ENCODE assay signal across 9 mouse cellular contexts in genomic region chr9:120575748-120576661, GRCm38 (mm10). TPM values are rescaled to one million over a fixed set of nuclear protein-coding genes. Genes with fewer than 3 reads are reported as not detected.
DNase-seq lines count a peak whose midpoint lies in the region; ATAC-seq and TF ChIP-seq lines count a peak whose summit lies in the region.
"Had no signal": no experiment of that assay in that cellular context is flagged by ENCODE, and none has a peak within 500 bp of the region (broad histone marks: within the 10 kb centered on the region; RNA-seq: fewer than 3 reads in every experiment).

No protein-coding gene starts in this region.

- DNase-seq in kidney, postnatal 14 days = no peak
- DNase-seq in brain, embryonic 14.5 days (ENCODE audit: low read depth) = no peak
- DNase-seq in induced T-regulatory cell, adult 2 months (ENCODE audit: low read depth) = peak; percentile 80
- no peak for DNase-seq in gastrocnemius, adult 2 months
- no peak for DNase-seq in gastrocnemius, postnatal 10 days
- no peak for DNase-seq in ovary, postnatal 10 days (ENCODE audit: low spot score)

- peak overlapping the region; percentile 90 for H3K4me2 ChIP-seq in kidney, embryonic 15.5 days
- H3K4me2 ChIP-seq in midbrain, embryonic 15.5 days = peak overlapping the region; percentile 93; the same call in 1 of the 2 replicates

- H3K27me3 ChIP-seq in kidney, embryonic 15.5 days = no peaks in the 10 kb centered on the region
- no peaks in the 10 kb centered on the region for H3K27me3 ChIP-seq in midbrain, embryonic 15.5 days (replicated peaks)
- H3K27me3 ChIP-seq: embryonic facial prominence, embryonic 13.5 days had no signal

- 63% methylated on average over 6 of the region's 6 CpGs for WGBS in kidney, embryonic 15.5 days
- whole genome bisulfite sequencing in midbrain, embryonic 15.5 days = 65% methylated on average over 6 of the region's 6 CpGs

- 0 out of 2 replicates have a peak overlapping the region, but pooled peaks have one; percentile 17 for H3K9ac ChIP-seq in kidney, embryonic 15.5 days
- H3K9ac ChIP-seq in midbrain, embryonic 15.5 days = no peak overlapping the region

- TF ChIP-seq CTCF in brain, embryonic 14.5 days (IDR thresholded peaks at IDR 0.05; ENCODE audit: borderline replicate concordance, extremely low read depth, insufficient read depth, insufficient read length) = peak; percentile 24; the same call in 1 of the 2 replicates
- no peak for TF ChIP-seq CTCF in gastrocnemius, adult 2 months (IDR thresholded peaks at IDR 0.05)

- H3K27ac ChIP-seq in kidney, embryonic 15.5 days = peak overlapping the region; percentile 71
- H3K27ac ChIP-seq in midbrain, embryonic 15.5 days = peak overlapping the region; percentile 52; the same call in 1 of the 2 replicates
- H3K27ac ChIP-seq in gastrocnemius, adult 2 months = no peak overlapping the region
- H3K27ac ChIP-seq: embryonic facial prominence, embryonic 13.5 days had no signal

- intact Hi-C loops in gastrocnemius, adult 2 months (cut with DNase I) = no loop called here

- H3K4me3 ChIP-seq in kidney, embryonic 15.5 days (replicated peaks) = peak overlapping the region; percentile 82; the same call in 1 of the 2 replicates
- H3K4me3 ChIP-seq in midbrain, embryonic 15.5 days = no peak overlapping the region
- H3K4me3 ChIP-seq in gastrocnemius, adult 2 months = no peak overlapping the region

- ATAC-seq in kidney, embryonic 15.5 days (replicated peaks; ENCODE audit: low FRiP score) = no peak
- no peak for ATAC-seq in midbrain, embryonic 15.5 days (replicated peaks)

- H3K36me3 ChIP-seq in kidney, embryonic 15.5 days = peaks cover 42% of the 10 kb centered on the region
- H3K36me3 ChIP-seq in midbrain, embryonic 15.5 days (replicated peaks) = peaks cover 19% of the 10 kb centered on the region

- peaks cover 44% of the 10 kb centered on the region for H3K4me1 ChIP-seq in kidney, embryonic 15.5 days
- H3K4me1 ChIP-seq in midbrain, embryonic 15.5 days = peaks cover 30% of the 10 kb centered on the region

- TF ChIP-seq POLR2A in brain, embryonic 14.5 days (IDR thresholded peaks at IDR 0.05; ENCODE audit: borderline replicate concordance, extremely low read depth, insufficient read depth, insufficient read length, poor library complexity, severe bottlenecking) = no peak

- no peaks in the 10 kb centered on the region for H3K9me3 ChIP-seq in kidney, embryonic 15.5 days (replicated peaks)
- H3K9me3 ChIP-seq in midbrain, embryonic 15.5 days = no peaks in the 10 kb centered on the region
- H3K9me3 ChIP-seq: embryonic facial prominence, embryonic 13.5 days had no signal

RNA-seq across cellular contexts. Expression of gene Rpl14, which starts 4.8 kb away (rescaled TPM):
- 783 and 843 TPM in 2 replicates for polyA plus RNA-seq in kidney, embryonic 15.5 days (2015; fragmentation: Nextera tagmentation; extraction: Ambion mirVana)
- polyA plus RNA-seq in brain, embryonic 14.5 days (2012; rRNA removed) = 456 and 548 TPM in 2 replicates
- 370 and 375 TPM in 2 replicates for polyA plus RNA-seq in midbrain, embryonic 15.5 days (2015; fragmentation: Nextera tagmentation; extraction: Ambion mirVana)
- 100 to 1,000 TPM; 290 to 372 TPM for total RNA-seq in gastrocnemius, adult 2 months (2021)
- 100 to 1,000 TPM; 538 to 546 TPM for total RNA-seq in gastrocnemius, postnatal 10 days (2021)

RNA-seq across cellular contexts. Expression of gene Entpd3, which starts 36.4 kb away (rescaled TPM):
- polyA plus RNA-seq in kidney, embryonic 15.5 days (2015; fragmentation: Nextera tagmentation; extraction: Ambion mirVana) = 1.5 and 2.0 TPM in 2 replicates
- polyA plus RNA-seq in brain, embryonic 14.5 days (2012; rRNA removed) = 3.1 and 3.9 TPM in 2 replicates
- 3.1 and 4.0 TPM in 2 replicates for polyA plus RNA-seq in midbrain, embryonic 15.5 days (2015; fragmentation: Nextera tagmentation; extraction: Ambion mirVana)
- total RNA-seq in gastrocnemius, adult 2 months (2021) = not detected
- 1 to 10 TPM in 1 of 2 experiments, not detected in 1; 1.7 TPM for total RNA-seq in gastrocnemius, postnatal 10 days (2021)
